Mouse (Mus musculus) gonadal fat pad, adult 2 months (tissue): ENCODE measurements around the gene Rela. TPM values are rescaled to one million over a fixed set of nuclear protein-coding genes. Genes with fewer than 3 reads are reported as not detected.
A peak's percentile ranks its signal among the peaks of the same experiment; 100 is the strongest.

ENCODE experiments used
- DNase-seq: peaks from one replicate; pipeline ENCODE4 v3.0.0-alpha.2; 2012; ENCODE audit warnings: low read depth
- polyA plus RNA-seq: library from polyadenylated mRNA; depleted of rRNA; stranded (reverse); fragments of >200 nt; gene quantifications from 2 replicates; pipeline ENCODE4 v1.2.3, GENCODE M21; 2012

The Rela gene
- polyA plus RNA-seq, 1 experiment: 66.8 TPM

GRCm38 (mm10) chr19:5636036-5636570 lies 1.2 kb upstream of the Rela start:
- DNase-seq: no peak

- peak; percentile 19 for DNase-seq
Observed at GRCm38 (mm10) chr19:5636571-5637041, 677 bp upstream of the Rela start.

GRCm38 (mm10) chr19:5638416-5639005 lies 1.2 kb downstream of the Rela start:
- DNase-seq: no peak

GRCm38 (mm10) chr19:5640339-5640738 lies 3.1 kb downstream of the Rela start:
- DNase-seq: no peak

- DNase-seq: no peak
Observed at GRCm38 (mm10) chr19:5641021-5641420, 3.7 kb downstream of the Rela start.

- no peak for DNase-seq
Observed at GRCm38 (mm10) chr19:5641641-5642040, 4.4 kb downstream of the Rela start.

- DNase-seq: no peak
Observed at GRCm38 (mm10) chr19:5645280-5645679, 8.0 kb downstream of the Rela start.

- DNase-seq: no peak
Observed at GRCm38 (mm10) chr19:5646731-5647330, 9.5 kb downstream of the Rela start.

- no peak for DNase-seq
Observed at GRCm38 (mm10) chr19:5647791-5648190, 10.5 kb downstream of the Rela start.

- DNase-seq: peak; percentile 49
Observed at GRCm38 (mm10) chr19:5648401-5649297, 11.4 kb downstream of the Rela start.

- DNase-seq: no peak
Observed at GRCm38 (mm10) chr19:5649298-5649741, 12.0 kb downstream of the Rela start.

GRCm38 (mm10) chr19:5651502-5652274 lies 14.4 kb downstream of the Rela start:
- no peak for DNase-seq

- no peak for DNase-seq
Observed at GRCm38 (mm10) chr19:5652570-5652969, 15.3 kb downstream of the Rela start.

- DNase-seq: no peak
Observed at GRCm38 (mm10) chr19:5653969-5654719, 16.9 kb downstream of the Rela start.

GRCm38 (mm10) chr19:5654720-5655298 lies 17.5 kb downstream of the Rela start:
- no peak for DNase-seq

- no peak for DNase-seq
Observed at GRCm38 (mm10) chr19:5660942-5661751, 23.9 kb downstream of the Rela start.

GRCm38 (mm10) chr19:5662310-5662709 lies 25.0 kb downstream of the Rela start:
- no peak for DNase-seq

GRCm38 (mm10) chr19:5662981-5663913 lies 26.0 kb downstream of the Rela start, which contains the start of gene Sipa1:
Gene Sipa1 (minus strand): TSS chr19:5663707.
- peak; percentile 27 for DNase-seq
